Mouse (Mus musculus) G1E (cell line): Measurements from ENCODE around the gene Sbk1.

Source experiments
- CTCF ChIP-seq: IDR thresholded peaks from 2 replicates; pipeline ENCODE4 v1.5.1; 2012; ENCODE audit warnings: low read depth, low read length, inconsistent platforms, mixed read lengths
- GATA1 ChIP-seq: IDR thresholded peaks from 2 replicates; pipeline ENCODE4 v1.6.1; 2012; ENCODE audit warnings: borderline replicate concordance, low read length, inconsistent platforms, mixed read lengths
- TAL1 ChIP-seq: conservative IDR thresholded peaks from 2 replicates; pipeline ENCODE4 v1.6.1; 2012; ENCODE audit warnings: low read depth, low read length, inconsistent platforms, mixed read lengths

DNA sequence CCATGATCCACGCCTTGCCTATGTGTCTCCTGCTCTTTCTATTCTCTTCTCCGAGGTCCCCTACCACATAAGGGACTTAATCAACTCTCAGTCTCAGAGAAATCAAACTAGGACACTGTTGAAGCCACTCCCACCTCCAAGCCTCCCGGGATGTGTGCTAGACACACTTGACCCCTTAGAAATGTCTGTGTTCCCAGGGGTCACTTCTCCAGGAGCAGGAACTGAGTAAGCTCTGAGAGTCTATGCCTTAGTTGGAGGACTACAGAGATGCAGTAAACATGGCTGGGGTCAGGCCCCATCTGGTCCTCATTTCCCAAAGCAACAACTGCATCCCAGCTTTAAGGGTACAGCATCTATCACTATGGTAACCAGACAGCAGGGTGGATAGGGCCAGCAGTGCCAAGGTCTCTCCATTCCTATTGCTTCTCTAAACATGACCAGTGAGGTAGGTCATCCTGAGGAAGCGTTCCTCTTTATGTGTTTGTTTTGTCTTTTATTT lies 6.0 kb upstream of the Sbk1 start:
- no peak for TF ChIP-seq GATA1
- TF ChIP-seq TAL1: no peak
- TF ChIP-seq CTCF: no peak
